Mouse (Mus musculus) CH12.LX (cell line): ENCODE data around the gene Pole2. TPM values are rescaled to one million over a fixed set of nuclear protein-coding genes. Genes with fewer than 3 reads are reported as not detected.

Experiments used
- DNase-seq: peaks from one replicate; pipeline ENCODE4 v3.0.0-alpha.2; 2013; ENCODE audit errors: extremely low read depth
- H3K27ac ChIP-seq: 2 replicates; pipeline ENCODE4 v1.5.1; 2012; ENCODE audit warnings: low read depth, mild to moderate bottlenecking, control low read depth, moderate library complexity; ENCODE audit not compliant: insufficient read depth
- H3K27me3 ChIP-seq: replicated peaks from 2 replicates; pipeline ENCODE3; 2012; ENCODE audit warnings: inconsistent platforms
- H3K36me3 ChIP-seq, 2 experiments: replicated peaks in 1 of 2; 2 replicates each; pipeline versions ENCODE3 to v1.6.1; 2012; ENCODE audit warnings: inconsistent platforms in 1 of 2, low read length in 1 of 2, mild to moderate bottlenecking in 1 of 2, mixed read lengths in 1 of 2, moderate library complexity in 1 of 2; ENCODE audit not compliant: control insufficient read depth in 1 of 2, insufficient read depth in 1 of 2
- H3K4me1 ChIP-seq, 2 experiments: 2 replicates each; pipeline ENCODE4 v1.6.1; 2012; ENCODE audit warnings: inconsistent platforms in 1 of 2, moderate library complexity in 1 of 2; ENCODE audit not compliant: insufficient read depth in 2 of 2, control insufficient read depth in 1 of 2
- H3K4me2 ChIP-seq: 2 replicates; pipeline ENCODE4 v1.6.1; 2012; ENCODE audit warnings: low read depth, mild to moderate bottlenecking, control low read depth; ENCODE audit not compliant: poor library complexity, insufficient read depth, severe bottlenecking
- H3K4me3 ChIP-seq, 3 experiments: fragments of 150-350 bp in 1 of 3; sonication (generic) in 1 of 3; replicated peaks in 1 of 3; 2 replicates each; pipeline versions ENCODE3 to v1.5.1; 2011 to 2012; ENCODE audit warnings: low read depth in 2 of 3, low read length in 2 of 3, mild to moderate bottlenecking in 2 of 3, moderate library complexity in 2 of 3, control low read depth in 1 of 3, improper control_type of control experiment in 1 of 3, inconsistent platforms in 1 of 3, mixed read lengths in 1 of 3; ENCODE audit not compliant: poor library complexity in 1 of 3
- H3K79me2 ChIP-seq: replicated peaks from 2 replicates; pipeline ENCODE4 v1.6.1; 2012; ENCODE audit warnings: mild to moderate bottlenecking, moderate library complexity; ENCODE audit not compliant: control insufficient read depth, poor library complexity, insufficient read depth, severe bottlenecking; ENCODE audit errors: extremely low read depth
- H3K9ac ChIP-seq: 2 replicates; pipeline ENCODE4 v1.6.1; 2012; ENCODE audit warnings: low read depth, mild to moderate bottlenecking, control low read depth, moderate library complexity; ENCODE audit not compliant: insufficient read depth
- H3K9me3 ChIP-seq: replicated peaks from 2 replicates; pipeline ENCODE3; 2012; ENCODE audit warnings: low read length, inconsistent platforms, mixed read lengths
- BHLHE40 ChIP-seq: IDR thresholded peaks from 2 replicates; pipeline ENCODE4 v1.6.1; 2011; ENCODE audit warnings: mild to moderate bottlenecking, low read depth, low read length, improper control_type of control experiment
- CHD1 ChIP-seq: IDR thresholded peaks from 2 replicates; pipeline ENCODE4 v1.6.1; 2012; ENCODE audit warnings: low read depth, low read length, improper control_type of control experiment, inconsistent platforms
- CHD2 ChIP-seq: IDR thresholded peaks from 2 replicates; pipeline ENCODE4 v1.6.1; 2011; ENCODE audit warnings: low read length, improper control_type of control experiment
- CTCF ChIP-seq, 2 experiments: IDR thresholded peaks in 1 of 2; conservative IDR thresholded peaks in 1 of 2; 2 replicates each; pipeline ENCODE4 v1.5.1; 2011 to 2012; ENCODE audit warnings: low read depth in 2 of 2, low read length in 2 of 2, improper control_type of control experiment in 1 of 2, inconsistent platforms in 1 of 2, mild to moderate bottlenecking in 1 of 2, moderate library complexity in 1 of 2
- E2F4 ChIP-seq: IDR thresholded peaks from 2 replicates; pipeline ENCODE4 v1.6.1; 2011; ENCODE audit warnings: low read depth, low read length, improper control_type of control experiment; ENCODE audit not compliant: insufficient replicate concordance
- ELF1 ChIP-seq: IDR thresholded peaks from 2 replicates; pipeline ENCODE4 v1.6.1; 2014; ENCODE audit warnings: low read depth, mild to moderate bottlenecking, inconsistent platforms, low read length, improper control_type of control experiment
- EP300 ChIP-seq: IDR thresholded peaks from 2 replicates; pipeline ENCODE4 v1.6.1; 2011; ENCODE audit warnings: low read length, improper control_type of control experiment
- ETS1 ChIP-seq: conservative IDR thresholded peaks from 2 replicates; pipeline ENCODE4 v1.6.1; 2012; ENCODE audit warnings: low read depth, mild to moderate bottlenecking, inconsistent platforms, low read length, improper control_type of control experiment, moderate library complexity
- GABPA ChIP-seq: IDR thresholded peaks from 2 replicates; pipeline ENCODE4 v1.6.1; 2012; ENCODE audit warnings: low read depth, low read length, improper control_type of control experiment, inconsistent platforms; ENCODE audit not compliant: insufficient replicate concordance
- IRF4 ChIP-seq: IDR thresholded peaks from 2 replicates; pipeline ENCODE4 v1.6.1; 2014; ENCODE audit warnings: low read depth, mild to moderate bottlenecking, inconsistent platforms, low read length, improper control_type of control experiment
- JUN ChIP-seq: IDR thresholded peaks from 2 replicates; pipeline ENCODE4 v1.6.1; 2011; ENCODE audit warnings: low read depth, mild to moderate bottlenecking, low read length, improper control_type of control experiment, moderate library complexity; ENCODE audit not compliant: insufficient read depth
- JUND ChIP-seq: conservative IDR thresholded peaks from 2 replicates; pipeline ENCODE4 v1.6.1; 2011; ENCODE audit warnings: low read depth, low read length, improper control_type of control experiment
- KAT2A ChIP-seq: IDR thresholded peaks from 2 replicates; pipeline ENCODE4 v1.6.1; 2012; ENCODE audit warnings: low read length, improper control_type of control experiment, inconsistent platforms; ENCODE audit not compliant: insufficient replicate concordance
- MAFK ChIP-seq: IDR thresholded peaks from 2 replicates; pipeline ENCODE4 v1.6.1; 2011; ENCODE audit warnings: low read length, improper control_type of control experiment; ENCODE audit not compliant: insufficient replicate concordance
- MAX ChIP-seq: IDR thresholded peaks from 2 replicates; pipeline ENCODE4 v1.6.1; 2011; ENCODE audit warnings: low read length, improper control_type of control experiment
- MAZ ChIP-seq: IDR thresholded peaks from 2 replicates; pipeline ENCODE4 v1.6.1; 2012; ENCODE audit warnings: low read depth, mild to moderate bottlenecking, inconsistent platforms, low read length, improper control_type of control experiment, moderate library complexity
- MEF2A ChIP-seq: IDR thresholded peaks from 2 replicates; pipeline ENCODE4 v1.6.1; 2014; ENCODE audit warnings: low read depth, mild to moderate bottlenecking, inconsistent platforms, low read length, improper control_type of control experiment, borderline replicate concordance
- MXI1 ChIP-seq: IDR thresholded peaks from 2 replicates; pipeline ENCODE4 v1.6.1; 2011; ENCODE audit warnings: mild to moderate bottlenecking, low read depth, low read length, improper control_type of control experiment
- MYC ChIP-seq: IDR thresholded peaks from 2 replicates; pipeline ENCODE4 v1.6.1; 2011; ENCODE audit warnings: low read depth, mild to moderate bottlenecking, improper control_type of control experiment, low read length
- NELFE ChIP-seq: IDR thresholded peaks from 2 replicates; pipeline ENCODE4 v1.6.1; 2011; ENCODE audit warnings: low read depth, low read length, improper control_type of control experiment
- NRF1 ChIP-seq: IDR thresholded peaks from 2 replicates; pipeline ENCODE4 v1.6.1; 2014; ENCODE audit warnings: low read depth, mild to moderate bottlenecking, inconsistent platforms, low read length, improper control_type of control experiment, moderate library complexity
- PAX5 ChIP-seq: IDR thresholded peaks from 2 replicates; pipeline ENCODE4 v1.6.1; 2012; ENCODE audit warnings: low read length, inconsistent platforms, mixed read lengths
- POLR2AphosphoS2 ChIP-seq: IDR thresholded peaks from 2 replicates; pipeline ENCODE4 v1.6.1; 2011; ENCODE audit warnings: low read depth, low read length, improper control_type of control experiment
- RAD21 ChIP-seq: IDR thresholded peaks from 2 replicates; pipeline ENCODE4 v1.6.1; 2011; ENCODE audit warnings: low read depth, mild to moderate bottlenecking, low read length, improper control_type of control experiment, moderate library complexity
- RCOR1 ChIP-seq: conservative IDR thresholded peaks from 2 replicates; pipeline ENCODE4 v1.6.1; 2012; ENCODE audit warnings: low read depth, mild to moderate bottlenecking, inconsistent platforms, low read length, improper control_type of control experiment
- SIN3A ChIP-seq: IDR thresholded peaks from 2 replicates; pipeline ENCODE4 v1.6.1; 2012; ENCODE audit warnings: low read length, improper control_type of control experiment, inconsistent platforms
- SMC3 ChIP-seq: IDR thresholded peaks from 2 replicates; pipeline ENCODE4 v1.6.1; 2011; ENCODE audit warnings: low read depth, low read length, improper control_type of control experiment
- TCF12 ChIP-seq: IDR thresholded peaks from 2 replicates; pipeline ENCODE4 v1.6.1; 2014; ENCODE audit warnings: low read depth, mild to moderate bottlenecking, inconsistent platforms, low read length, improper control_type of control experiment
- UBTF ChIP-seq: IDR thresholded peaks from 2 replicates; pipeline ENCODE4 v1.6.1; 2012; ENCODE audit warnings: low read depth, mild to moderate bottlenecking, inconsistent platforms, low read length, improper control_type of control experiment, moderate library complexity
- USF1 ChIP-seq: IDR thresholded peaks from 2 replicates; pipeline ENCODE4 v1.6.1; 2014; ENCODE audit warnings: low read depth, mild to moderate bottlenecking, inconsistent platforms, low read length, improper control_type of control experiment
- USF2 ChIP-seq: conservative IDR thresholded peaks from 2 replicates; pipeline ENCODE4 v1.6.1; 2011; ENCODE audit warnings: low read depth, low read length, improper control_type of control experiment
- ZC3H11A ChIP-seq: IDR thresholded peaks from 2 replicates; pipeline ENCODE4 v1.6.1; 2012; ENCODE audit warnings: low read depth, mild to moderate bottlenecking, inconsistent platforms, low read length, improper control_type of control experiment
- ZKSCAN1 ChIP-seq: IDR thresholded peaks from 2 replicates; pipeline ENCODE4 v1.6.1; 2012; ENCODE audit warnings: low read depth, inconsistent platforms, low read length, improper control_type of control experiment, borderline replicate concordance
- ZMIZ1 ChIP-seq: IDR thresholded peaks from 2 replicates; pipeline ENCODE4 v1.6.1; 2012; ENCODE audit warnings: low read depth, mild to moderate bottlenecking, inconsistent platforms, low read length, improper control_type of control experiment
- ZNF384 ChIP-seq: IDR thresholded peaks from 2 replicates; pipeline ENCODE4 v1.6.1; 2012; ENCODE audit warnings: low read depth, low read length, improper control_type of control experiment, inconsistent platforms
- dilution Hi-C: fragments of 300-500 bp; cut with MboI; formaldehyde crosslinking; loops from 2 replicates; pipeline ENCODE4 v1.14.3; 2020; ENCODE audit warnings: low sequenced_read_pairs; ENCODE audit not compliant: extremely low pct_unique_long_range_greater_than_20kb, extremely low pct_ligation_motif_present
- in situ Hi-C: fragments of 300-500 bp; cut with MboI; formaldehyde crosslinking; loops from 3 replicates; pipeline ENCODE4 v1.14.3; 2019; ENCODE audit warnings: low sequenced_read_pairs, low pct_ligation_motif_present, low pct_unique_long_range_greater_than_20kb, mixed read lengths
- polyA plus RNA-seq: library from polyadenylated mRNA; unstranded; fragments of >175 nt; gene quantifications from 2 replicates; pipeline ENCODE4 v1.2.1, GENCODE M21; 2012; ENCODE audit warnings: low read depth; ENCODE audit not compliant: insufficient read length
- total RNA-seq, 2 experiments: library from RNA; depleted of rRNA; stranded (reverse); fragments of 300-350 nt in 1 of 2; fragments of >200 nt in 1 of 2; gene quantifications; 2 replicates each; pipeline ENCODE4 v1.2.3; 2012 to 2014

The Pole2 gene
- total and polyA plus RNA-seq, 3 experiments = 32.6 to 143 (median 37.1) TPM

- H3K4me3 ChIP-seq = no peak overlapping the region
- peaks cover 10% of the 10 kb centered on the region; the same call in 1 of the 2 replicates for H3K79me2 ChIP-seq
- in situ Hi-C loops = no loop called here
- peaks cover 2 to 28% of the 10 kb centered on the region in 2 experiments; a peak in 3 of 4 replicates for H3K4me1 ChIP-seq
- no peak overlapping the region for H3K27ac ChIP-seq
- no peak overlapping the region for H3K4me2 ChIP-seq
- H3K9ac ChIP-seq = no peak overlapping the region
- DNase-seq = peak; percentile 67
- peaks cover 2 to 17% of the 10 kb centered on the region in 2 experiments for H3K36me3 ChIP-seq
- TF ChIP-seq SIN3A (0 out of 2 replicates have a peak, but pooled peaks have one; percentile 23), RAD21 (peak; percentile 48), E2F4 (no peak), MAFK (no peak), ZNF384 (no peak), ELF1 (peak; percentile 17; the same call in 1 of the 2 replicates), NELFE (no peak), USF1 (no peak), CHD1 (no peak), UBTF (no peak), MEF2A (no peak), MXI1 (no peak), SMC3 (peak; percentile 42), TCF12 (no peak), CTCF (conservative IDR thresholded peaks at IDR 0.05 in 1 of 2, IDR thresholded peaks at IDR 0.05 in 1 of 2; ENCODE audit: low read depth in 2 of 2, low read length in 2 of 2) (peak; percentile 42 to 66; a peak in 3 of 4 replicates), ZC3H11A (no peak), RCOR1 (no peak), USF2 (no peak), PAX5 (no peak), MAZ (no peak), GABPA (no peak), ZKSCAN1 (no peak), POLR2AphosphoS2 (no peak), IRF4 (no peak), KAT2A (no peak), MAX (no peak), CHD2 (no peak), ETS1 (no peak), ZMIZ1 (no peak), EP300 (no peak), MYC (no peak), BHLHE40 (no peak), JUND (no peak), JUN (no peak), NRF1 (no peak)
- TF ChIP-seq, all 38 proteins: peak for 5
- Histone ChIP-seq H3K9me3 (no peaks in the 10 kb centered on the region), H3K27me3 (no peaks in the 10 kb centered on the region)
- dilution Hi-C loops = no loop called here
These were observed 1.3 kb upstream of the Pole2 start for GRCm38 (mm10) chr12:69229251-69229650.
